Mouse (Mus musculus) limb, embryonic 12.5 days (tissue): ENCODE measurements around the gene Plce1. TPM values are rescaled to one million over a fixed set of nuclear protein-coding genes. Genes with fewer than 3 reads are reported as not detected.

Experiments used
- ATAC-seq: fragments of 200-750 bp; cut with Nextera tagmentation; 2 replicates; pipeline ENCODE4 v1.8.0; 2017; ENCODE audit warnings: low read depth, moderate TSS enrichment; ENCODE audit not compliant: insufficient number of reproducible peaks, insufficient read depth, low FRiP score, low TSS enrichment
- H3K27ac ChIP-seq: fragments of 300-500 bp; sonication (generic); 2 replicates; pipeline ENCODE4 v1.5.1; 2016; ENCODE audit warnings: mild to moderate bottlenecking, moderate library complexity
- H3K27me3 ChIP-seq: fragments of 300-500 bp; sonication (generic); 2 replicates; pipeline ENCODE4 v1.6.1; 2016; ENCODE audit warnings: mild to moderate bottlenecking, moderate library complexity
- H3K36me3 ChIP-seq: fragments of 300-500 bp; sonication (generic); 2 replicates; pipeline ENCODE4 v1.6.1; 2016; ENCODE audit warnings: mild to moderate bottlenecking, moderate library complexity
- H3K4me1 ChIP-seq: fragments of 300-500 bp; sonication (generic); replicated peaks from 2 replicates; pipeline ENCODE4 v1.6.1; 2016
- H3K4me2 ChIP-seq: fragments of 300-500 bp; sonication (generic); 2 replicates; pipeline ENCODE4 v1.6.1; 2016; ENCODE audit warnings: mild to moderate bottlenecking, moderate library complexity
- H3K4me3 ChIP-seq: fragments of 300-500 bp; sonication (generic); replicated peaks from 2 replicates; pipeline ENCODE4 v1.5.1; 2016; ENCODE audit warnings: mild to moderate bottlenecking
- H3K9ac ChIP-seq: fragments of 300-500 bp; sonication (generic); replicated peaks from 2 replicates; pipeline ENCODE4 v1.6.1; 2016; ENCODE audit warnings: mild to moderate bottlenecking, moderate library complexity
- H3K9me3 ChIP-seq: fragments of 300-500 bp; sonication (generic); 2 replicates; pipeline ENCODE4 v1.6.1; 2016; ENCODE audit warnings: mild to moderate bottlenecking, moderate library complexity
- WGBS: fragments of 180-500 bp; shearing (Covaris S2); methylation state at CpG from one replicate; pipeline ENCODE4 v1.1.7; 2016; 5-methylcytosine and 5-hydroxymethylcytosine counted together
- polyA plus RNA-seq: library from polyadenylated mRNA; unstranded; fragments of >200 nt; fragmentation: Nextera tagmentation; extraction: Ambion mirVana; gene quantifications from 2 replicates; pipeline ENCODE4 v1.2.1, GENCODE M21; 2016

The Plce1 gene
- polyA plus RNA-seq, 1 experiment from 2014 or later: 7.1 TPM

DNA sequence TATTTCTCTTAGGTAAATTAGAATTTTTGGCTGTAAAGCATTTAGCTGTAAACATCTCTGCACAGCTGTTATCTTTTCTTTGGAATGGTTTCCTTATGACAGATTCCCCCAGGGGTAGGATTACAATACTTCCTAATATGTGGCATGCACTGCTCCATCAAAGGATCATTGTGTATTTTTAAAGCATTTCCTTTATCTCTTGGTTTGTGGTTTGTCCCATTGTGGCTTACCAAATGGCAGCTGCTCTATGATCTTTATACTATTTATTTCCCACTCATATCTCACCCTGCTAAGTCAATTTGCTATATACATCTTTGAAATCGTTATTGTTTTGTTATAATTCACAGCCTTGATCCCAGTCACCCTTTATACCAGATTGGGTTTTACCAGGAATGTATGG lies 352.3 kb downstream of the Plce1 start:
- peaks cover 5% of the 10 kb centered on the region; the same call in 1 of the 2 replicates for H3K4me1 ChIP-seq
- no peak overlapping the region for H3K4me3 ChIP-seq
- no peak overlapping the region for H3K9ac ChIP-seq
- no peak for ATAC-seq
- WGBS: 45% methylated on average over 1 of the region's 1 CpGs
- H3K4me2 ChIP-seq: no peak overlapping the region
- H3K27me3 ChIP-seq: no peaks in the 10 kb centered on the region
- no peaks in the 10 kb centered on the region for H3K9me3 ChIP-seq
- H3K27ac ChIP-seq: no peak overlapping the region
- no peaks in the 10 kb centered on the region for H3K36me3 ChIP-seq

Other genes with a start within 250 kb of the Plce1 start
- gene Lgi1, start 216.6 kb upstream of the Plce1 start, polyA plus RNA-seq: 0.74 and 1.2 TPM in 2 replicates
- gene Slc35g1, start 85.1 kb upstream of the Plce1 start, polyA plus RNA-seq: 2.4 and 2.6 TPM in 2 replicates